ENCODE assay signal across 15 mouse cellular contexts in the genomic region with DNA sequence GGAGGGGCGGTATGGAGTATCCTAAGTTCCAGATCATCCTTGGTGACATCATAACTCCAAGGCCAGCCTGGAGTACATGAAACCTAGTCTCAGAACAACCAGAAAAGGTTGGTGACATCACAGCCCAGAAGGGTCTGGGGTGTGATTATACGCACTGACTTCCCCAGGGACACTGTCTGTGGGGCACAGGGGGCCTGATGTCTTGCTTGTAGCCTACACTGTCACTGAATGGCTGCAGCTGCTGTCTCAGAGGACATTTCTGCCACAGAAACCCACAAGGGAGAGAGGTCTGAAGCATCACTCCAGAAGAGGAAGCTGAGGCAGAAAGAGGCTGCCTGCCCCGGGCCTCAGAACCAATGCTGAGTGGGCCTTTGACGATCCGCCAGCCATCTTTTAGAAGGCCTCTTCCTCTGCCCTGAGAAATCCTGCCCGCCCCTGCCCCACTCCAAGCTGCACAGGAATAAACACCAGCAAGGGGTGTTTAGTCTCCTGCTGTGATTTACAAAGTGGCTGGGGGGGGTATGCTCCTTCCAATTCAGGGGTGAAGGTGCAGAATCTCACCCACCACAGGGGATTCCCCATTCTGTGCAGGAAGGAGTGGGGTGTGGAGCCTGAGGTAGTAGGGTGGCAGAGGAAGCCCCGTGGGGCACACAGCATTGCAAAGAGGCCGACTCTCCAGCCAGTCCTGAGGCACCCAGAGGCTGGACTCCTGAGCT. TPM values are rescaled to one million over a fixed set of nuclear protein-coding genes. Genes with fewer than 3 reads are reported as not detected.
DNase-seq lines count a peak whose midpoint lies in the region; ATAC-seq lines count a peak whose summit lies in the region.
"Had no signal": no experiment of that assay in that cellular context is flagged by ENCODE, and none has a peak within 500 bp of the region (broad histone marks: within the 10 kb centered on the region; RNA-seq: fewer than 3 reads in every experiment).

No protein-coding gene starts in this region.

- peak overlapping the region; percentile 50 for H3K27ac ChIP-seq in hindbrain, embryonic 10.5 days
- no peak overlapping the region for H3K27ac ChIP-seq in hindbrain, embryonic 16.5 days (ENCODE audit: low read depth, low read length)
- peak overlapping the region; percentile 30; the same call in 1 of the 2 replicates for H3K27ac ChIP-seq in embryonic facial prominence, embryonic 10.5 days (replicated peaks)
- H3K27ac ChIP-seq: forebrain, embryonic 15.5 days; heart, embryonic 15.5 days; limb, embryonic 12.5 days had no signal

- H3K4me3 ChIP-seq in hindbrain, embryonic 10.5 days, result no peak overlapping the region
- no peak overlapping the region for H3K4me3 ChIP-seq in hindbrain, embryonic 16.5 days (ENCODE audit: low read length)
- no peak overlapping the region for H3K4me3 ChIP-seq in embryonic facial prominence, embryonic 10.5 days
- H3K4me3 ChIP-seq: forebrain, embryonic 15.5 days; heart, embryonic 15.5 days; limb, embryonic 12.5 days had no signal

- H3K4me2 ChIP-seq in hindbrain, embryonic 16.5 days (ENCODE audit: low read length), result no peak overlapping the region
- H3K4me2 ChIP-seq: forebrain, embryonic 15.5 days; heart, embryonic 15.5 days; limb, embryonic 12.5 days had no signal

- no peak for DNase-seq in hindbrain, embryonic 10.5 days (ENCODE audit: low spot score)
- peak; percentile 66 to 71 for DNase-seq in B cell, adult 2 months
- DNase-seq in embryonic facial prominence, embryonic 10.5 days (ENCODE audit: low spot score), result no peak
- DNase-seq in natural killer cell, adult 2 months (ENCODE audit: low spot score in 2 of 2), result peak; percentile 67 to 71
- no peak for DNase-seq in cerebellum, postnatal 36 days
- DNase-seq in heart, postnatal 36 days, result no peak
- DNase-seq: cerebellum, adult 9-11 months; gastrocnemius, postnatal 10 days; kidney, postnatal 14 days; lung, adult 18-20 months had no signal

- WGBS in hindbrain, embryonic 10.5 days, result 64% methylated on average over 8 of the region's 8 CpGs
- WGBS in hindbrain, embryonic 16.5 days, result 67% methylated on average over 8 of the region's 8 CpGs
- WGBS in embryonic facial prominence, embryonic 10.5 days, result 65% methylated on average over 8 of the region's 8 CpGs

- H3K9ac ChIP-seq in hindbrain, embryonic 16.5 days (ENCODE audit: low read depth, low read length), result no peak overlapping the region
- H3K9ac ChIP-seq: forebrain, embryonic 15.5 days; heart, embryonic 15.5 days had no signal

- peaks cover 20% of the 10 kb centered on the region; the same call in 1 of the 2 replicates for H3K27me3 ChIP-seq in hindbrain, embryonic 10.5 days (ENCODE audit: insufficient read depth, poor library complexity, severe bottlenecking)
- H3K27me3 ChIP-seq in hindbrain, embryonic 16.5 days (replicated peaks; ENCODE audit: control insufficient read depth, insufficient read depth, low read length), result no peaks in the 10 kb centered on the region
- H3K27me3 ChIP-seq in embryonic facial prominence, embryonic 10.5 days (replicated peaks; ENCODE audit: low read depth, poor library complexity, severe bottlenecking), result peaks cover 45% of the 10 kb centered on the region
- H3K27me3 ChIP-seq: forebrain, embryonic 15.5 days; limb, embryonic 12.5 days had no signal

- no peak for ATAC-seq in hindbrain, embryonic 16.5 days
- ATAC-seq in erythroblast, adult 5-6 weeks (replicated peaks; ENCODE audit: low FRiP score, poor library complexity, severe bottlenecking), result no peak
- ATAC-seq: forebrain, embryonic 15.5 days had no signal

- no peaks in the 10 kb centered on the region for H3K36me3 ChIP-seq in hindbrain, embryonic 10.5 days
- H3K36me3 ChIP-seq in hindbrain, embryonic 16.5 days (ENCODE audit: control insufficient read depth, insufficient read depth, low read length), result no peaks in the 10 kb centered on the region
- H3K36me3 ChIP-seq in embryonic facial prominence, embryonic 10.5 days (replicated peaks), result no peaks in the 10 kb centered on the region
- H3K36me3 ChIP-seq: forebrain, embryonic 15.5 days; heart, embryonic 15.5 days; limb, embryonic 12.5 days had no signal

- intact Hi-C loops in heart, postnatal 36 days (cut with DNase I), result no loop called here

- peaks cover 59% of the 10 kb centered on the region for H3K4me1 ChIP-seq in hindbrain, embryonic 10.5 days (replicated peaks)
- no peaks in the 10 kb centered on the region for H3K4me1 ChIP-seq in hindbrain, embryonic 16.5 days (ENCODE audit: control insufficient read depth, insufficient read depth, low read depth, low read length)
- peaks cover 53% of the 10 kb centered on the region for H3K4me1 ChIP-seq in embryonic facial prominence, embryonic 10.5 days
- H3K4me1 ChIP-seq: forebrain, embryonic 15.5 days; heart, embryonic 15.5 days had no signal

- H3K9me3 ChIP-seq in hindbrain, embryonic 10.5 days, result no peaks in the 10 kb centered on the region
- no peaks in the 10 kb centered on the region for H3K9me3 ChIP-seq in hindbrain, embryonic 16.5 days (ENCODE audit: control insufficient read depth, low read length)
- no peaks in the 10 kb centered on the region for H3K9me3 ChIP-seq in embryonic facial prominence, embryonic 10.5 days
- H3K9me3 ChIP-seq: forebrain, embryonic 15.5 days; heart, embryonic 15.5 days; limb, embryonic 12.5 days had no signal

RNA-seq across cellular contexts. Expression of a gene that starts 35.8 kb away (rescaled TPM):
- polyA plus RNA-seq in hindbrain, embryonic 10.5 days (2016; fragmentation: Nextera tagmentation; extraction: Ambion mirVana), result 6.2 and 10.3 TPM in 2 replicates
- 24.5 and 26.8 TPM in 2 replicates for polyA plus RNA-seq in hindbrain, embryonic 16.5 days (2015; fragmentation: Nextera tagmentation; extraction: Ambion mirVana)
- 5.2 and 7.3 TPM in 2 replicates for polyA plus RNA-seq in embryonic facial prominence, embryonic 10.5 days (2016; fragmentation: Nextera tagmentation; extraction: Ambion mirVana)
- total RNA-seq in erythroblast, adult 5-6 weeks (2015; ENCODE audit: low replicate concordance), result 99.9 and 150 TPM in 2 replicates
- 145 and 158 TPM in 2 replicates for total RNA-seq in erythroblast, adult 5-6 weeks (2017; ENCODE audit: low replicate concordance)
- 10 to 100 TPM; 10.7 to 13.8 TPM for total RNA-seq in heart, postnatal 36 days (2021)

Comparison
In these comparisons a context has a peak if more than half of its experiments do, and no peak if none do; other contexts are left out.
1. DNase-seq: peak in B cell, adult 2 months (2 of 2) and natural killer cell, adult 2 months (2 of 2); none in hindbrain, embryonic 10.5 days (single experiment), embryonic facial prominence, embryonic 10.5 days (single experiment), cerebellum, postnatal 36 days (0 of 2) and heart, postnatal 36 days (0 of 2).